Mouse (Mus musculus): Measurements from ENCODE around the gene Cort. TPM values are rescaled to one million over a fixed set of nuclear protein-coding genes. Genes with fewer than 3 reads are reported as not detected.
A peak's percentile ranks its signal among the peaks of the same experiment; 100 is the strongest.

Cort gene
- polyA plus RNA-seq, 1 experiment: 0.67 TPM

GRCm38 (mm10) chr4:149168016-149168415, 41.5 kb upstream of the Cort start:
- DNase-seq: no peak
- WGBS: 79% methylated on average over 2 of the region's 2 CpGs
- TF ChIP-seq CTCF (IDR thresholded peaks at IDR 0.05; ENCODE audit: borderline replicate concordance, control insufficient read depth, extremely low read depth, insufficient read depth, low read length, poor library complexity): no peak
- TF ChIP-seq POLR2A (IDR thresholded peaks at IDR 0.05; ENCODE audit: control insufficient read depth, extremely low read depth, insufficient read depth, low read length, poor library complexity): no peak
- H3K4me1 ChIP-seq (replicated peaks; ENCODE audit: control insufficient read depth, insufficient read depth, low read length): peaks cover 4% of the 10 kb centered on the region
- H3K36me3 ChIP-seq (ENCODE audit: control insufficient read depth, insufficient read depth, low read length): no peaks in the 10 kb centered on the region
- H3K4me3 ChIP-seq (ENCODE audit: control insufficient read depth, insufficient read depth, low read length): no peak overlapping the region
- no peaks in the 10 kb centered on the region for H3K27me3 ChIP-seq (ENCODE audit: control insufficient read depth, insufficient read depth, low read length)
- H3K27ac ChIP-seq (ENCODE audit: control insufficient read depth, insufficient read depth, low read length): no peak overlapping the region

- Histone ChIP-seq H3K4me3 (ENCODE audit: control insufficient read depth, insufficient read depth, low read length) (peak overlapping the region; percentile 52), H3K27me3 (ENCODE audit: control insufficient read depth, insufficient read depth, low read length) (no peaks in the 10 kb centered on the region), H3K36me3 (ENCODE audit: control insufficient read depth, insufficient read depth, low read length) (no peaks in the 10 kb centered on the region), H3K27ac (ENCODE audit: control insufficient read depth, insufficient read depth, low read length) (peak overlapping the region; percentile 56), H3K4me1 (replicated peaks; ENCODE audit: control insufficient read depth, insufficient read depth, low read length) (peaks cover 4% of the 10 kb centered on the region)
- TF ChIP-seq POLR2A (IDR thresholded peaks at IDR 0.05; ENCODE audit: control insufficient read depth, extremely low read depth, insufficient read depth, low read length, poor library complexity) (peak; percentile 26; the same call in 1 of the 2 replicates), CTCF (IDR thresholded peaks at IDR 0.05; ENCODE audit: borderline replicate concordance, control insufficient read depth, extremely low read depth, insufficient read depth, low read length, poor library complexity) (no peak)
- DNase-seq: peak; percentile 56
- under 1% methylated on average over 27 of the region's 27 CpGs for WGBS
Measured at GRCm38 (mm10) chr4:149166957-149167611, 40.5 kb upstream of the Cort start.

GRCm38 (mm10) chr4:149166215-149166946, 39.8 kb upstream of the Cort start, which contains the start of gene Pgd:
Gene Pgd (minus strand): TSS chr4:149166771.
- under 1% methylated on average over 59 of the region's 59 CpGs for WGBS
- peak within 1 kb of the TSS; percentile 52 for H3K4me3 ChIP-seq (ENCODE audit: control insufficient read depth, insufficient read depth, low read length)
- H3K27ac ChIP-seq (ENCODE audit: control insufficient read depth, insufficient read depth, low read length): peak within 1 kb of the TSS; percentile 56
- peaks cover 4% of the 10 kb centered on the region for H3K4me1 ChIP-seq (replicated peaks; ENCODE audit: control insufficient read depth, insufficient read depth, low read length)
- DNase-seq: peak; percentile 98
- TF ChIP-seq CTCF (IDR thresholded peaks at IDR 0.05; ENCODE audit: borderline replicate concordance, control insufficient read depth, extremely low read depth, insufficient read depth, low read length, poor library complexity) (0 out of 2 replicates have a peak, but pooled peaks have one; percentile 40), POLR2A (IDR thresholded peaks at IDR 0.05; ENCODE audit: control insufficient read depth, extremely low read depth, insufficient read depth, low read length, poor library complexity) (no peak; the same call in 1 of the 2 replicates)
- H3K27me3 ChIP-seq (ENCODE audit: control insufficient read depth, insufficient read depth, low read length): no peaks in the 10 kb centered on the region
- no peaks in the 10 kb centered on the region for H3K36me3 ChIP-seq (ENCODE audit: control insufficient read depth, insufficient read depth, low read length)

GRCm38 (mm10) chr4:149164150-149164549, 37.6 kb upstream of the Cort start:
- Histone ChIP-seq H3K27me3 (ENCODE audit: control insufficient read depth, insufficient read depth, low read length) (no peaks in the 10 kb centered on the region), H3K27ac (ENCODE audit: control insufficient read depth, insufficient read depth, low read length) (no peak overlapping the region), H3K4me1 (replicated peaks; ENCODE audit: control insufficient read depth, insufficient read depth, low read length) (peaks cover 4% of the 10 kb centered on the region), H3K4me3 (ENCODE audit: control insufficient read depth, insufficient read depth, low read length) (no peak overlapping the region), H3K36me3 (ENCODE audit: control insufficient read depth, insufficient read depth, low read length) (peaks cover 13% of the 10 kb centered on the region; the same call in 1 of the 2 replicates)
- no peak for DNase-seq
- 77% methylated on average over 5 of the region's 5 CpGs for WGBS
- TF ChIP-seq CTCF (IDR thresholded peaks at IDR 0.05; ENCODE audit: borderline replicate concordance, control insufficient read depth, extremely low read depth, insufficient read depth, low read length, poor library complexity) (no peak), POLR2A (IDR thresholded peaks at IDR 0.05; ENCODE audit: control insufficient read depth, extremely low read depth, insufficient read depth, low read length, poor library complexity) (no peak)

- H3K36me3 ChIP-seq (ENCODE audit: control insufficient read depth, insufficient read depth, low read length): peaks cover 13% of the 10 kb centered on the region; the same call in 1 of the 2 replicates
- no peak overlapping the region for H3K4me3 ChIP-seq (ENCODE audit: control insufficient read depth, insufficient read depth, low read length)
- H3K4me1 ChIP-seq (replicated peaks; ENCODE audit: control insufficient read depth, insufficient read depth, low read length): peaks cover 4% of the 10 kb centered on the region
Measured at GRCm38 (mm10) chr4:149163196-149163595, 36.6 kb upstream of the Cort start.

GRCm38 (mm10) chr4:149161166-149161565, 34.6 kb upstream of the Cort start:
- 94% methylated on average over 6 of the region's 6 CpGs for WGBS
- Histone ChIP-seq H3K36me3 (ENCODE audit: control insufficient read depth, insufficient read depth, low read length) (peaks cover 29% of the 10 kb centered on the region), H3K4me3 (ENCODE audit: control insufficient read depth, insufficient read depth, low read length) (no peak overlapping the region), H3K27me3 (ENCODE audit: control insufficient read depth, insufficient read depth, low read length) (no peaks in the 10 kb centered on the region), H3K4me1 (replicated peaks; ENCODE audit: control insufficient read depth, insufficient read depth, low read length) (peaks cover 4% of the 10 kb centered on the region), H3K27ac (ENCODE audit: control insufficient read depth, insufficient read depth, low read length) (no peak overlapping the region)
- no peak for TF ChIP-seq POLR2A (IDR thresholded peaks at IDR 0.05; ENCODE audit: control insufficient read depth, extremely low read depth, insufficient read depth, low read length, poor library complexity)
- no peak for TF ChIP-seq CTCF (IDR thresholded peaks at IDR 0.05; ENCODE audit: borderline replicate concordance, control insufficient read depth, extremely low read depth, insufficient read depth, low read length, poor library complexity)
- DNase-seq: no peak

More at GRCm38 (mm10) chr4:149163196-149163595, 36.6 kb upstream of the Cort start:
- no peak for DNase-seq
- TF ChIP-seq POLR2A (IDR thresholded peaks at IDR 0.05; ENCODE audit: control insufficient read depth, extremely low read depth, insufficient read depth, low read length, poor library complexity): no peak
- WGBS: 89% methylated on average over 1 of the region's 1 CpGs
- H3K27ac ChIP-seq (ENCODE audit: control insufficient read depth, insufficient read depth, low read length): no peak overlapping the region
- H3K27me3 ChIP-seq (ENCODE audit: control insufficient read depth, insufficient read depth, low read length): no peaks in the 10 kb centered on the region
